Mouse (Mus musculus): ENCODE data around the gene Clasp1.

DNA sequence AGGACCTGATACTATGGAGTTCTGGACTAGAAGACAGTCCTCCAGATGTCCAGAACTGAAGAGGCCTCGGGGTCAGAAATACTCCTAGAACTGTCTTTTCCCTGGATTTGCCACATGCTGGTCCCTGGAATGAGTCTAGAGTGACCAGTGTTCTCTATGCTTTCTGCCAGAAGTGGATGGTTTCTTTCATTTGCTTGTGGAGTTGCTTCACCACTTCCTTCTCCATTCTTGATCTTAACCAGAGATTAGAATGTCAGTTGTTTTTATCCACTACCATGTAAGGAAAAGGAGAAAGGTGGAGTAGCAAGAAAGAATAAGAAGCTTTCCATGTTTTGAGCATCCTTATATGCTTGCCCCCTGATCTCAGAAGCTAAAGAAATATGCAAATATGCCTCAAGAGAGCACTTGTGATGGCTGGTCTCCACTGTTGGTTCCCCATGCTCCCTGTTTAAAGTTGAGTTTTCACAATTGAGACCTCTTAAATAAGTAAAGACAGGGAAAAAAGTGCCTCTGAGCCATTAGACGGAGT is 191.4 kb downstream of the Clasp1 start:
- TF ChIP-seq CTCF (conservative IDR thresholded peaks at IDR 0.05 in 1 of 2, IDR thresholded peaks at IDR 0.05 in 1 of 2; ENCODE audit: low read depth in 2 of 2, low read length in 2 of 2): no peak
- no peak for TF ChIP-seq ZC3H11A (IDR thresholded peaks at IDR 0.05; ENCODE audit: low read depth, low read length)
- no peak for TF ChIP-seq TCF12 (IDR thresholded peaks at IDR 0.05; ENCODE audit: low read depth, low read length)
- TF ChIP-seq ZNF384 (IDR thresholded peaks at IDR 0.05; ENCODE audit: low read depth, low read length): no peak
- TF ChIP-seq EP300 (IDR thresholded peaks at IDR 0.05; ENCODE audit: low read length): no peak
- TF ChIP-seq POLR2A (IDR thresholded peaks at IDR 0.05; ENCODE audit: low read depth, low read length): no peak
- TF ChIP-seq MYC (IDR thresholded peaks at IDR 0.05; ENCODE audit: low read depth, low read length): no peak
- TF ChIP-seq MAX (IDR thresholded peaks at IDR 0.05; ENCODE audit: low read length): no peak
